Mouse (Mus musculus) kidney, postnatal 25 days (tissue): ENCODE data around the gene Lrrc3b.

Experiments used
- DNase-seq, 2 experiments: peaks; one replicate each; pipeline ENCODE4 v3.0.0; 2021; ENCODE audit warnings: mixed read lengths in 2 of 2

Lrrc3b gene

GRCm38 (mm10) chr14:15438485-15439157 lies at the start of gene Lrrc3b:
Lrrc3b (minus strand) TSS chr14:15438987.
- DNase-seq, result peak; percentile 51 to 69

GRCm38 (mm10) chr14:15477668-15478067 lies 38.9 kb upstream of the Lrrc3b start:
- DNase-seq, result no peak

- peak in 1 of 2 experiments; percentile 26 for DNase-seq
Observed at GRCm38 (mm10) chr14:15438096-15438484, 697 bp downstream of the Lrrc3b start.

GRCm38 (mm10) chr14:15437501-15437941 lies 1.3 kb downstream of the Lrrc3b start:
- peak in 1 of 2 experiments; percentile 13 for DNase-seq

- DNase-seq, result no peak
Observed at GRCm38 (mm10) chr14:15437046-15437445, 1.7 kb downstream of the Lrrc3b start.

- DNase-seq, result no peak
Observed at GRCm38 (mm10) chr14:15436586-15436985, 2.2 kb downstream of the Lrrc3b start.

GRCm38 (mm10) chr14:15432396-15432795 lies 6.4 kb downstream of the Lrrc3b start:
- DNase-seq, result no peak

- no peak for DNase-seq
Observed at GRCm38 (mm10) chr14:15421624-15422023, 17.2 kb downstream of the Lrrc3b start.

- no peak for DNase-seq
Observed at GRCm38 (mm10) chr14:15410686-15411534, 27.9 kb downstream of the Lrrc3b start.

GRCm38 (mm10) chr14:15385536-15385935 lies 53.3 kb downstream of the Lrrc3b start:
- DNase-seq, result no peak

- no peak for DNase-seq
Observed at GRCm38 (mm10) chr14:15384972-15385371, 53.8 kb downstream of the Lrrc3b start.

GRCm38 (mm10) chr14:15384532-15384931 lies 54.3 kb downstream of the Lrrc3b start:
- no peak for DNase-seq

- DNase-seq, result no peak
Observed at GRCm38 (mm10) chr14:15383133-15383532, 55.7 kb downstream of the Lrrc3b start.

- DNase-seq, result no peak
Observed at GRCm38 (mm10) chr14:15377368-15377767, 61.4 kb downstream of the Lrrc3b start.

- no peak for DNase-seq
Observed at GRCm38 (mm10) chr14:15376786-15377185, 62.0 kb downstream of the Lrrc3b start.

GRCm38 (mm10) chr14:15374271-15374670 lies 64.5 kb downstream of the Lrrc3b start:
- DNase-seq, result no peak

GRCm38 (mm10) chr14:15372985-15373384 lies 65.8 kb downstream of the Lrrc3b start:
- no peak for DNase-seq

GRCm38 (mm10) chr14:15365045-15365444 lies 73.7 kb downstream of the Lrrc3b start:
- DNase-seq, result no peak

- DNase-seq, result no peak
Observed at GRCm38 (mm10) chr14:15359893-15360292, 78.9 kb downstream of the Lrrc3b start.

- no peak for DNase-seq
Observed at GRCm38 (mm10) chr14:15359134-15359533, 79.7 kb downstream of the Lrrc3b start.

GRCm38 (mm10) chr14:15355512-15355911 lies 83.3 kb downstream of the Lrrc3b start:
- peak; percentile 76 to 87 for DNase-seq

- DNase-seq, result no peak
Observed at GRCm38 (mm10) chr14:15354299-15354698, 84.5 kb downstream of the Lrrc3b start.

- no peak for DNase-seq
Observed at GRCm38 (mm10) chr14:15333130-15333529, 105.7 kb downstream of the Lrrc3b start.

- DNase-seq, result no peak
Observed at GRCm38 (mm10) chr14:15331370-15331769, 107.4 kb downstream of the Lrrc3b start.
